Mouse (Mus musculus) adrenal gland, postnatal 14 days (tissue): ENCODE results near the gene Dnase1. TPM values are rescaled to one million over a fixed set of nuclear protein-coding genes. Genes with fewer than 3 reads are reported as not detected.
A peak's percentile ranks its signal among the peaks of the same experiment; 100 is the strongest.
"Not testable (repeated sequence)": the region's sequence is repeated elsewhere in the genome, so short reads cannot be mapped to it uniquely, and the experiment has no call there.

Experiments used
- DNase-seq: peaks from one replicate; pipeline ENCODE4 v3.0.0; 2021; ENCODE audit warnings: mixed read lengths
- long read RNA-seq, 2 experiments: library from polyadenylated mRNA; stranded (forward); transcript quantifications; one replicate each; pipeline ENCODE4 v2.0.0; 2021
- total RNA-seq: library from RNA; stranded (reverse); gene quantifications from 2 replicates; pipeline ENCODE4 v1.2.3, GENCODE M21; 2021

Gene Dnase1
- total RNA-seq: not detected in 2 replicates
- long read RNA-seq, experiment 1: 0 reads
- long read RNA-seq, experiment 2: 0 reads

DNA sequence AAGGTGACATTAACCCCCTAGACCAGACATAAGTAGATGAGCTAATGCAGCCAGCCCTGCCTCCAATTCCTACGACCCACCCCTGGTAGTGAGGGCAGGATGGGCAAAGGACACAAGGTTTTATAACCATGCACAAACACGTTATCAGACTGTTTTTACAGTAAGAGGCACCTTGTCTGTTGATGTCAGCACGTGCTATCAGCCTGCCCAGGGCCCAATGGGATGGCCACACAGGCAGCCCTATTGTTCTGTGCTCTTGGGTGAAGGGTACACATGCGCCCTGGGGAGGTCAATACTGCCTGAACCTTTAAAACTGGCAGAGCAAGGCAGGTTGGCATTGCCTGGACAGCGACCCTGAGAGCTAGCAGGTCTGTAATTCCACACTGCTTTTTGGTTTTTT lies at the start of gene Dnase1:
Dnase1 (plus strand) TSS at position 136 of the 400 bp plus-strand sequence.
- no peak for DNase-seq

DNA sequence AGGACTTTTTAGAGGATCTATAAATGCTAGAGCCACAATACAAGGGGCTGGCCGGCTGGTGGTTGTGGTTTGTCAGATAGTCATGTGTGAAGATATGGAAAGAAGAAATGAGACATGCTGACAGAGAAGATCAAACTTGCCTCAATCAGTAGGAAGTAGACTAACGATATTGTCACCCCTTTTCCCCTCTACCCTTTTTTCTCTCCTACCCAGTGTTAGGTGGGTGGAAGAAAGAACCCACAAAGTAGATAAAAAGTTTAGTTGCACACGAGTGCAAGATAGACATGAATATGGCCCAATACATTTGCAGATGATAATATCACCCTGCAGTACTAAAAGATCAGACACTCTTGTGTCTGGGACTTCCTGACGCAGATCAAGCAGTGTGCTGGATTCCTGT lies 48.3 kb upstream of the Dnase1 start:
- DNase-seq: no peak

DNA sequence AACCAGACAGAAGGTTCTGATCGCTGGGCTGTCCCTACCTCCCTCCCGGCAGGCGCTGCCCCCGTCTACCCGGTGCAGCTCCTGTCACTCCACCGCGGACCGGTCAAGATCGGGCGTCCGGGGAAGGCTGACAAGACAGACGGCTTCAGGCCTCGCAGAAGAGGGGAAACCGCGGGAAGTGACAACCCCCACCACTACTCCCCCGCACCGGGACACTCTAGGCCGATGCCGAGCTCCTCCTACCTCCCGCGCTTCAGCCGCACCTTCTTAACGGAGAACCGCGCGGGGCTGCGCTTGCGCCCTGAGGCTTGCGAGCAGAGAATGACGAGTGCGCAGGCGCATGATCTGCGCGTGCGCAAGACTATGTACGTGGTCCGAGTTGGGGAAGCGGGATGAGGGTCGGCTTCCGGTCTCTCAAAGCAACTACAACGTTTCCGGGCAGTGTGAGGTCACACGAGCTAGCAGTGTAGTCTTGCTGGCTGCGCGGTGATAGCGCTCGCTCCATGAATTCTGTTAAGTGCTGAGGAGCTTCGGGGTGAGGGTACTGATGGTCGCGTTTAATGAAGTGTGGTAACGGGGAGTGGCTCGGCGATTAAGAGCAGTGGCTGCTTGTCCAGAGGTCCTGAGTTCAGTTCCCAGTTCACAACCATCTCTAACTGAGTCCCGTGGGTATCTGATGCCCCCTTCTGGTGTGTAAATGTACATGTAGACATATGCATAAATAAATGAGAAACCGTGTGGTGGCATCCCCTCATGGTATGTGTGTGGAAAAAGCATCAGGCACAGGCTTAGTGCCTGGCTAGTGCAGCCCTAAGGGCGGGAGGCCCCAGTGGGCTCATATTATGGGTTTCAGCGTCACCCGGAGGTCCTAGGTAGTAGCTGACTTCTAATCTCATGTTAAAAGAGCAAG lies 33.0 kb upstream of the Dnase1 start, which contains the start of gene Slx4:
Slx4 (minus strand) TSS at position 282 of the 910 bp plus-strand sequence.
- peak; percentile 96 for DNase-seq

DNA sequence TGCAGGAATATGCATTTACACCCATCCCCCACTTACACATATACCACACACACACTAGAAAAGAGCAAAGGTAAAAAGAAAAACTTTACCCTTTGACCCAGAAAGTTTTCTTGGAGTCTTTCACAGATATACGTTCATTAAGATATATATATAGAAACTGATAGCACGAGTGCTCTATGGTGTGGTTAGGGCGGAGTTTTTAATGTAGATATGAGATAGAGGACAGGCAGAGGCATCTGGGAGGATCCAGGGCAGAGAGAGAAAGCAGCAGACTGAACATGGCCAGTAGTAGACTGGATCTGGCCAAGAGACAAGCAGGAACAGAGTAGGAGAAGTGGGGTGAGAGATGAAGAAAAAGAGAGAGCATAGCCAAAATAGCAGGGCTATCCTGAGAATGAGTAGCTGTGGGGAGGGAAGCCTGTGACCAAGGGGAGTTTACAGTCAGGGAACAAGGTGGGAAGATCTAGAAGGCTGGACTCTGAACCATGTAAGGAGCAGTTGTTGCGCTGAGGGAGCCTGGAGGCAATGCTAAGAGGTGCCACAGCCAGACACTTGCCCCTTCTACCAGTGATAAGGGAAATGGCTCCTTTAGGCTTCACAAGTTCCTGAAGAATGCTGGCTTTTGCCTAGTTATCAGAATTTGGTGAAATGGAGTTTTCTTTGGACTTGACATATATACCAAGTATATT lies 23.7 kb upstream of the Dnase1 start:
- no peak for DNase-seq

DNA sequence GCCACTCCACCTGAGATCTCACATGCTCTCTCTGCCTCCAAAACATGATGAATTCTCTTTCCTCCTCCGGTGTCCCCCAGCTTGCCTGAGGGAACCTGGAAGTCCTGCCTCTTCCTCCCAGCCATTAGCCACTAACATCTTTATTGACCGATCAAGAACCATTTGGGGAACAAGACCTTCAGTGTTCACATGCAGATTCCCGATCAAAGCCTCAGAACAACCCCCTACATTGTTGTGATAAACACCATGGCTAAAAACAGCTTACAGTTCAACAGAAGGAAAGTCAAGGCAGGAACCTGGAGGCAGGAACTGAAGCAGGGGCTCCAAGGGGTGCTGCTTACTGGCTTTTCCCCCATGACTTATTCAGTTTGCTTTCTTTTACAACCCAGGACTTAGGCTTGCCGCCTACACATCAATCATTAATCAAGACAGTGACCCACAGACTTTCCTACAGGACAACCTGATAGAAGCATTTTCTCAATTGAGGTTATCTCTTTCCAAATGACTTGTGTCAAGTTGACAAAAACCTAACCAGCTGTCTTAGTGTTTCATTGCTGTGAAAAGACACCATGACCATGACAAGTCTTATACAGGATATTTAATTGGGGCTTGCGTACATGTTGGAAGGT lies 22.6 kb upstream of the Dnase1 start:
- no peak for DNase-seq

DNA sequence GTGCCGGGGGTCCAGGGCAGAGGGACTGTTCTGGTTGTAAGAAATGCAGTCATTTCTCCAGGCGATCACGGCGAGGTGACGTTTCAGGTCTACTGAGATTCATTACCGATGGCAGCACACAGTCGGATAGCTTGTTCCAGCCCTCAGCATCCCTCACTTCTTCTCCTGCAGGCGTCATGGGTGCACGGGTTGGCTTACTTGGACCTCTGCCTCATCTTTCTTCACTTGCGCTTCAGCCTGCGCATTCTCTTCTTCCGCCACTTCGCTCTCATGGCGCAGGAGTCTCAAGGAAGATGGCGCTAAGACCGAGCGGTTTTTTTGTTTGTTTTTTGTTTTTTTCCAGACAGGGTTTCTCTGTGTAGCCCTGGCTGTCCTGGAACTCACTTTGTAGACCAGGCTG lies 20.0 kb upstream of the Dnase1 start:
- DNase-seq: not testable (repeated sequence)

DNA sequence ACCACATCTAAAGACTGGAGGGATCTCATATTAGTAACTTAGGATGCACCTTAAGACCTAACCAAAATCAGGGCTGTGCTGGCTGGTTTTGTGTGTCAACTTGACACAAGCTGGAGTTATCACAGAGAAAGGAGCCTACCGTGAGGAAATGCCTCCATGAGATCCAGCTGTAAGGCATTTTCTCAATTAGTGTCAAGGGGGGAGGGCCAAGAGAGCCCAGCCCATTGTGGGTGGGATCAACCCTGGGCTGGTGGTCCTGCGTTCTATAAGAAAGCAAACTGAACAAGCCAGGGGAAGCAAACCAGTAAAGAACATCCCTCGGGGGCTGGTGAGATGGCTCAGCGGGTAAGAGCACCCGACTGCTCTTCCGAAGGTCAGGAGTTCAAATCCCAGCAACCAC lies 19.3 kb upstream of the Dnase1 start:
- not testable (repeated sequence) for DNase-seq

DNA sequence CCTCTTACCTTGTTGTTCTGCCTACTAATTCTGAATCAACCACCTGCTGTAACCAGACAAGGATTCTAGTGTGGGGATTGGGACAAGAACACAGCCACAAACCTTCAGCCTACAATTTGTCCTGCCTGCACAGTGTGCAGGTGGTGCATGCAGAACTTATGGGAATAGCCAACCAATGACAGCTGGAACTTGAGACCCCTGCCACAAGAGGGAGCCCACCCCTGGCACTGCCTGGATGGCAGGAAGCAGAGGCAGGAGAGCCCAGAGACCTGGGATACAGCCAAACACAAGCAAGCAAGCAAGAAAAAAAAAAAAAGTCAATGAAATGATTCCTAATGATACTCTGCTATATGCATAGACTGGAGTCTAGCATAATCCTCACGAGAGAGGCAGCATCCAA lies 15.5 kb upstream of the Dnase1 start:
- no peak for DNase-seq

DNA sequence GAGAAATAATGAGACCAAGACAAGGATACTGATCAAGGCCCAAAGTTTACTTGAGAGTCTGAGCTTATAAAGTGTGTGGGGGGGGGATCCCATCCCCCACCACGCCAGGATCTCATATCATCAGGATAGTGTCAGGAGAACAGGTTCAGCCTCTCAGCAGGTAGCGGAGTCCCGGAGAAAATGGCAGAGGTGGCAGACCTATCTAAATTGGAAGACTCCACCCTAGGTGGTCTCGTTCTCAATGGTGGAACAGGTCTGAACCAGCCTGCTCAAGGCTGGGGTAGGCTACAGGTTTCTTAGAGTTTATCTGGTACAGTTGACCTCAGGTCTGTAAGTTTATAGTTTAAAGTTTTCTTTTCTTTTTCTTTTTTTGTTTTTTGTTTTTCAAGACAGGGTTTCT lies 14.0 kb upstream of the Dnase1 start:
- no peak for DNase-seq

DNA sequence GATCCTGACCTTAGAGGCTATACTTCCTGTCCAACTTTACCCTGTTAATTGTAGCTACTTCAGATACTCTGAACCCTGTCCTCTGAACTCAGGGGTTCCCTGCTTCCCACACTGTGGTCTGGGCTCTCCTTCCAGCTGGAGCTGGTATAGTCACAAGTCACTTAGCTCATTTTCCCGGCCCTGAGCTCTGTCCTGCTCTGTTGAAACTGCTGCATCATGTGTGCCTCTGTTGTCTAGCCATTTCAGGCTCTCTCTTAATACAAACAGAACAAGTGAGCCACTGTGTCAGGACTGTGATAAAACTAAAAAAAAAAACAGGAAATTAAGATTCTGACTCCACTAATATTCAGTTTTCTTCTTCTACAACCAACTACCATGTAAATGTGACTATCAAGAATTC lies 10.1 kb upstream of the Dnase1 start:
- no peak for DNase-seq

DNA sequence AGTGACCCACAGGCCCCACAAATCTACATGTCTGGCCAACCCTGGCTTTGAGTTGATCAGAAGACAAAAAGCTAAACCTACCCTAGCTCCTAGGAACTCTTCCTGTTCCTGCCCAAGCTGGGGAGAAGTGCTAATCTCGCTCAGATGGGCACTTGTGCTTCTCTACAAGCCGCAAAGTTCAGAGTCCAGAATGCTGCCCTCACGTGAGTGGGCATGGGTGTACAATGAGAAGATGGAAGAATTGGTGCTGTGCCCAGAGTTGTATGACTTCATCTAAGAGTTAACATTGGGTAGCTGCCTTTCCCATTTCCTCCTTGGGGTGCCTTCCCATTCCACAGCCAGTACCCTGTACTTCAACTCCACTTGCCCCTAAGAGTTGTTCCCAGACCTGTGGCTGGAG lies 9.5 kb upstream of the Dnase1 start:
- DNase-seq: no peak

DNA sequence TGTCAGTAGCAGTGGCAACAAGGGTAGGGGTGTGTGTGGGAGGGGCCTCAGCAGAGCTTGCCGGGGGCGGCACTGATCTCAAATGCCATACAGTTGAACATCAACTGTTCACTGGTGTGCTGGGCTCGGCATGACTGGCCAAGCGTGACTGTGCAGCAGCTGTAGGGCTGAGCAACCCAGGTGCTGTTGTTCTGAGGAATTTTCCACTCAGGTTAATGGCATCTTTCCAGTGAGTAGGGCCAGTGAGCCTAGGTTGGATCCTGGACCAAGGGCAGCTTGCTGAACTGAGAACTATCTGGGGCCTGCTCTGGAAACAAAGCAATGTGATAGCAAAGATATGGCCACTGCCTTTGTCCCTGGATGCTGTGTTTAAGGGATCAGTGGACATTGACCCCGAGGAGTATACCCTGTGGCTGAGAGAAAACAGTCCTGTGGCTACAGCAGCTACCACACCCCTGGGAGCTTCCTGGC lies 7.3 kb upstream of the Dnase1 start:
- no peak for DNase-seq

DNA sequence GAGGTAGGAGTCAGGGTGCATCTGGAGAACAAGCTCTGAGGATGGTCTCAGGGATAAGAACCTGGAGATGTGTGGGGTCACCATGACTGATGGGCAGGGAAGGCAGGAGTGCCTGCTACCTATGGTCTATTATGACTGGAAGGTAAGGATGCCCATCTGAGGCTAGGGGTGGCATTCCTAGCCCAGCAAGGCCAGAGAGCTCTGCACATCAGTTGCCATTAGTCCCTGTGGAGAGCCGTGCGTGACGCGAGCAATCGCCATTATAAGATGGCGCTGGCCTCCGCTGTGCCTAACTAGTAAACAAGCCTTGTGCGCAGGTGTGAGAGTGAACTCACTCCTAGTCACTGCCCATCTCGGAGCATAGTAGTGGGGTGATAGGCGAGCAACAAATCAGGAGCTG lies 6.2 kb upstream of the Dnase1 start:
- no peak for DNase-seq

DNA sequence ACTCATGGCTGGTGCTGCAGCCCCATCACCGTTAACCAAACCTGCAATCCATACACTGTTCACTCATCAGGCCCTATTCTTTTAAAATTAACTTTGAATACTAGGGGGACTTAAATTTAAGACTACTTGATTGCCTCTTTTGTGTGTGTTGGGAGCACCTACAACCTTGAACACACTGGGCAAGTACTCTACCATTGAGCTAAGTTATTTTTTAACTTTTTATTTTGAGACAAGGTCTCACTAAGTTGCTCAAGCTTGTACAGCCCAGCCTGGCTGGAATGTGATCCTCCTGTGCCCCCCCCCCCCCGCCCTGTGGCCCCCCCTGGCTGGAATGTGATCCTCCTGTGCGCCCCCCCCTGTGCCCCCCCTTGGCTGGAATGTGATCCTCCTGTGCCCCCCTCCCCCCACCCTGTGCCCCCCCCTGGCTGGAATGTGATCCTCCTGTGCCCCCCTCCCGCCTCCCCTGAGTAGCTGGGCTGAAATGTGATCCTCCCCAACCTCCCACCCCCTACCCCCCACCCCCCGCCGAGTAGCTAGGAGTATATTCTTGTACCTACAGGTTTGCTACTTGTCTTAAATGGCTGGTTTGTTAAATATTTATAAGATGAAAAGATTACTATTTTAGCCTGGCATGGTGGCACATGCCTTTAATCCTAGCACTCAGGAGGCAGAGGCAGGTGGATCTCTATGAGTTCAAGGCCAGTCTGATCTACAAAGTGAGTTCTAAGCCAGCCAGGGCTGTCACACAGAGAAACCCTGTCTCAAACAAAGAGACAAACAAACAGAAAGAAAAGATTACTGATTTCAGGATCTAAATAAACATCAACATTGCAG lies 5.1 kb upstream of the Dnase1 start:
- DNase-seq: no peak

DNA sequence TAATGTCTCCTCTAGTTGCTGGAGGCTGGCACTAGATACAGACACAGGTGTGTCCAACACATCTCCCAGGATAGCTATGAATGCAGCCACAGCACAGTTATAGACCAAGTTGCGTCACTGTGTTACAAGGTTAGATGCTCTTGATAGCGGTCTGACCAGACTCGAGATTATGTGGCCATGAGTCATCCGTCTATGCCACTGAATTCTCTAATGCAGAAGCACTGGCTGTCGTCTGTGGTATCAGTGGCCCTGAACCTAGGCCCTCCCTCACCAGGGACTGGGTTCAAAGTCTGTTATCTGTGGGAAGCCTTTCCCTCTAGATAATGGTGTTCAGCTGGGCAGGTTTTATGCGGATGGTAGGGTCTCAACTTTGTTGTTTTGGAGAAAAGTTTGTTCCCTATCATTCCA lies 4.4 kb upstream of the Dnase1 start:
- peak; percentile 63 for DNase-seq

DNA sequence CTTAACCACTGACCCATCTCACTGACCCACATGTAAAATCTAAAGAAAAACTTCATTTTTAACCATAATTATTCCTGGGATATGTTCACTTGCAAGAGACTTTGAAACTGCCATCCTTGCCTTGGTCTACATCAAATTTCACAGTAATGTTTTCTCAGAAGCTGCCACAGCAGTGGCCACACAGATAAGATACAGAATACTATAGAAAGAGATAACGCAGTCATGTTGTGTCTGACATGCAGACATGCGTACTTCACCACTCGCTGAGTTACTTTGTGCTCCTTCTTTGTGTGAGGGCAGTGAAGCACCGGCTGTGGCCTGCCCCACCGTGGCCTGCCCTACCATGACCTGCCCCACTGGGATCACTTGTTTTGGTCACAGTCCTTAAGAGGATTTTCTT lies 2.8 kb upstream of the Dnase1 start:
- no peak for DNase-seq

DNA sequence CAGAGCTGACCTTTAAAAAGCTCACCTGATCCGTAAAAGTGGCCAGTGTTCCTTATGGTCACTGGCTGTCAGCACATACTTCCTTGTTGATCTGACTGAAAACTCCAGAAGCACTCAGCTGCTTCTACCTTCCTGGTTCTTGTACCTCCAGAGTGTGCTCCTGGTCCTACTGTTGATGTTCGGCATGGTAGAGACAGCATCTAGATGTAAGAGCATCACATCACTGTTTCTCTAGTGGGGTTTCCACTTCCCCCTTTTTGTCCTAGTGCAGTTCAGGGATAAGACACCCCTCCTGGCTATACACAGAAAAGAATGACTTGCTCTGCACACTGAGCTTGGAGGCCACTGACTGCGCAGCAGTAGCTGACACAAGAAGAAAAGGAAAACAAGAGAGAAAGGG lies 2.3 kb upstream of the Dnase1 start:
- DNase-seq: no peak

DNA sequence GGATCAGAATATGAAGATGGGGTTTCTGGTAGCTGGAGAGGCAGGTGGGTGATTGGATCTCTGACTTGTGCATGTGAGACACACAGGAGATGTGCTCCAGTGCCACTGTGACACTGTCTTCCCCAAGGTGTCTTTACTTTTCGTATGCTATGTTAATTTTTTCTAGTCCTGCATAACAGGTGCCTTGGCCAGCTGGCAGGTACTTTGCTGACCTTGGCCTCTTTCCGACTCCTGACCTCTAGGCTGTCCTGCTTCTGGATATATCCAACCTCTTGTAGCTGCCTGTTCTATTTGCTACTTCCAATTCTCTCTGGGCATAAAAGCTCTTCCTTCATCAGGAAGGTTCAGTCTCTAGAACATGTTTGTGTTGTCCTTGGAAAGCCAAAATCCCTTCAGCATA lies 1.2 kb upstream of the Dnase1 start:
- no peak for DNase-seq

DNA sequence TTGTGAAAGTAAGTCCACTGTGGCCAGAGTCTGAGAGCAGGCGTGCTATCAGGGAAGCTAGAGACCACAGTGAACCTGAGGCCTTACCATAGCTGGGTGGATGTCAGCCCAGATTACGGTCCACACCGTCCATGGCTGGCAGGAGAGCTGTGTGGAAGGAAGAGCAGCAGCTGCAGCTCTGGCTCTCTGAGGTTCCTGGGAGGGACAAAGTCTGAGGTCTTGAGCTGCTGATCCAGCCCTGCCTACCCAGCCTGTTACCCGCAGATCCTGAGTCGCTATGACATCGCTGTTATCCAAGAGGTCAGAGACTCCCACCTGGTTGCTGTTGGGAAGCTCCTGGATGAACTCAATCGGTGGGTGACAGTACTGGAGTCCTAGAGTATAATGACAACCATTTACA lies 948 bp downstream of the Dnase1 start:
- no peak for DNase-seq

DNA sequence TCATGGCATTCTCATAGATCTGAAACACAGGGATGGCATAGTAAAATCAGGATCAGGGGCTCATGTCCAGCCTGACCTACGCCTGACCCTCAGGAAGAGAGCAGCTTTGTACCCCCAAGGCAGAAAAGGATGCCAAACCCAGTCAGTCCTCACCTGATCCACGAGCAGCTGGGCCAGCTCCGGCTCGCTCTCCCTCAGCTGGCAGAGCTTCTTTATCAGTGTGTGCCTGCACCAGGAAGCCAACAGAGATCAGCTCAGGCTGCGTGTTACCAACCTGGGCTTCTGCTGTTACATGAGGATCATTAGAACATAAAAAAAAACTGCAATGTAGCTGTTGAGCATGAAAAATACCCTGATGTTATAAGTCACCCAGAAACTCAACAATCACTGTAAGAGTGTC lies 3.5 kb downstream of the Dnase1 start:
- no peak for DNase-seq

DNA sequence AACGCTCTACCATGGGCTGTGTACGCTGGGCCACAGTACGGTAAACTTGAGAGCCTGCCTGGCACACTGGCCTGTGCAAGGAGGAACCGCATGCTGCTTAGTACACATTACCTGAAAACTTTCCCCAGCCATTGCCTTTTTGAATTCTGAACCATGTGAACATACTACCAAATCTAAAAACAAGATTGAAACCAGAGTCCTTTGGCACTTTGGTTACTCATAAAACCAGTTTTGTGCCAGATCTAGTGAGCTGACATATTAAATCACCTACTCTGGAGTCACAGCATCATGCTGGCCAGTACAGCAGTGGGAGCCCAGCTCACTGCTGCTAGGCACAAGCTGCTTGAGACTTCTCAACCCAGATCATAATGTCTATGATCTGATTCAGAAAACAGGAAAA lies 4.9 kb downstream of the Dnase1 start:
- no peak for DNase-seq

DNA sequence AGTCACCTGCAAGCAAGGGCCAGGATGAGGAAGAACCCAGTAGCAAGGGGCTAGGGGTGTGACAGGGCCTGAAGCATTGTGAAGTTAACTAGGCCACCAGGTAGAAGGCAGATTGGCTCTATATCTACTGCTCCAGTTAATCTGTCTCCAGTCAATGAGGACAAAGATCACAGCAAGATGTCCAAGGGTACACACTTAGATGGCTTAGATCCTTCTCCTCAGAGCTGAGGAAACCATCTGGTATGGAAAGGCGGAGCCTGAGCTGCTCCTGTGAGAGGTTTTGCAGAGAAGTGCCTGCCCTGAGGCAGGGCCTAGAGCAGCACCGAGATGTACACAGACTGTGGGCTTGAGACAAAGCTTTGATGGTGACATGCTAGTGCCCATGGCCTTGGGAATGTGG lies 7.4 kb downstream of the Dnase1 start:
- DNase-seq: peak; percentile 33
